Mouse (Mus musculus) CD4-positive, CD25-positive, alpha-beta regulatory T cell, adult 4 months (primary cell): Measurements from ENCODE around the gene Olfr1265. TPM values are rescaled to one million over a fixed set of nuclear protein-coding genes. Genes with fewer than 3 reads are reported as not detected.

Source experiments
- ATAC-seq: one replicate; pipeline ENCODE4 v1.8.0; 2017
- polyA plus RNA-seq, 2 experiments: library from polyadenylated mRNA; unstranded; fragments of 100-300 nt; shearing (Covaris generic); gene quantifications; one replicate each; pipeline ENCODE4 v1.2.1; 2017

Gene Olfr1265
- polyA plus RNA-seq: not detected

GRCm38 (mm10) chr2:90035037-90035436, at the start of gene Olfr1265:
Gene Olfr1265, plus strand, starts transcription at chr2:90035337.
- no peak for ATAC-seq

GRCm38 (mm10) chr2:89990921-89991320, 44.2 kb upstream of the Olfr1265 start, which contains the start of gene Olfr1261:
Gene Olfr1261, plus strand, starts transcription at chr2:89991221.
- no peak for ATAC-seq

GRCm38 (mm10) chr2:89999845-90000244, 35.3 kb upstream of the Olfr1265 start, which contains the start of gene Olfr1262:
Gene Olfr1262, plus strand, starts transcription at chr2:90000145.
- ATAC-seq: no peak

GRCm38 (mm10) chr2:90011831-90012230, 23.3 kb upstream of the Olfr1265 start, which contains the start of gene Olfr1263:
Gene Olfr1263, plus strand, starts transcription at chr2:90012131.
- ATAC-seq: no peak

GRCm38 (mm10) chr2:90025477-90025876, 9.7 kb upstream of the Olfr1265 start, which contains the start of gene Olfr1264:
Gene Olfr1264, minus strand, starts transcription at chr2:90025577.
- ATAC-seq: no peak

GRCm38 (mm10) chr2:90063494-90063893, 28.4 kb downstream of the Olfr1265 start, which contains the start of gene Olfr140:
Gene Olfr140, minus strand, starts transcription at chr2:90063594.
- ATAC-seq: no peak

GRCm38 (mm10) chr2:90070065-90070464, 34.9 kb downstream of the Olfr1265 start:
- no peak for ATAC-seq

Other genes starting within 250 kb of the Olfr1265 start
- gene Olfr1254, start 241.7 kb upstream of the Olfr1265 start, polyA plus RNA-seq: not detected
- not detected for gene Olfr1255, start 223.3 kb upstream of the Olfr1265 start, polyA plus RNA-seq
- not detected for gene Olfr1256, start 193.8 kb upstream of the Olfr1265 start, polyA plus RNA-seq
- gene Olfr48, start 187.1 kb upstream of the Olfr1265 start, polyA plus RNA-seq: not detected
- not detected for gene Olfr1257, start 156.9 kb upstream of the Olfr1265 start, polyA plus RNA-seq
- under 1 TPM in 1 of 2 experiments, not detected in 1; 0.09 TPM for gene Olfr1258, start 108.0 kb upstream of the Olfr1265 start, polyA plus RNA-seq
- not detected for gene Olfr1259, start 86.7 kb upstream of the Olfr1265 start, polyA plus RNA-seq
- not detected for gene Olfr1260, start 61.0 kb upstream of the Olfr1265 start, polyA plus RNA-seq
- gene Olfr1261, start 44.1 kb upstream of the Olfr1265 start, polyA plus RNA-seq: not detected
- gene Olfr1262, start 35.2 kb upstream of the Olfr1265 start, polyA plus RNA-seq: not detected
- not detected for gene Olfr1263, start 23.2 kb upstream of the Olfr1265 start, polyA plus RNA-seq
- gene Olfr1264, start 9.8 kb upstream of the Olfr1265 start, polyA plus RNA-seq: not detected
- gene Olfr140, start 28.3 kb downstream of the Olfr1265 start, polyA plus RNA-seq: not detected
- gene Olfr1269, start 86.1 kb downstream of the Olfr1265 start, polyA plus RNA-seq: under 1 TPM in 1 of 2 experiments, not detected in 1; 0.09 TPM
- not detected for gene Olfr32, start 107.0 kb downstream of the Olfr1265 start, polyA plus RNA-seq
- gene Olfr1270, start 117.8 kb downstream of the Olfr1265 start, polyA plus RNA-seq: not detected
- gene Olfr1506, start 189.2 kb downstream of the Olfr1265 start, polyA plus RNA-seq: not detected
- not detected for gene Olfr142, start 222.3 kb downstream of the Olfr1265 start, polyA plus RNA-seq
- gene Olfr1271, start 235.7 kb downstream of the Olfr1265 start, polyA plus RNA-seq: under 1 TPM in 1 of 2 experiments, not detected in 1; 0.20 TPM